Mouse (Mus musculus) CH12.LX (cell line): ENCODE data around the gene Arrb2. TPM values are rescaled to one million over a fixed set of nuclear protein-coding genes. Genes with fewer than 3 reads are reported as not detected.

ENCODE experiments used
- DNase-seq: peaks from one replicate; pipeline ENCODE4 v3.0.0-alpha.2; 2013; ENCODE audit errors: extremely low read depth
- H3K27ac ChIP-seq: 2 replicates; pipeline ENCODE4 v1.5.1; 2012; ENCODE audit warnings: low read depth, mild to moderate bottlenecking, control low read depth, moderate library complexity; ENCODE audit not compliant: insufficient read depth
- H3K27me3 ChIP-seq: replicated peaks from 2 replicates; pipeline ENCODE3; 2012; ENCODE audit warnings: inconsistent platforms
- H3K36me3 ChIP-seq, 2 experiments: replicated peaks in 1 of 2; 2 replicates each; pipeline versions ENCODE3 to v1.6.1; 2012; ENCODE audit warnings: inconsistent platforms in 1 of 2, low read length in 1 of 2, mild to moderate bottlenecking in 1 of 2, mixed read lengths in 1 of 2, moderate library complexity in 1 of 2; ENCODE audit not compliant: control insufficient read depth in 1 of 2, insufficient read depth in 1 of 2
- H3K4me1 ChIP-seq, 2 experiments: 2 replicates each; pipeline ENCODE4 v1.6.1; 2012; ENCODE audit warnings: inconsistent platforms in 1 of 2, moderate library complexity in 1 of 2; ENCODE audit not compliant: insufficient read depth in 2 of 2, control insufficient read depth in 1 of 2
- H3K4me2 ChIP-seq: 2 replicates; pipeline ENCODE4 v1.6.1; 2012; ENCODE audit warnings: low read depth, mild to moderate bottlenecking, control low read depth; ENCODE audit not compliant: poor library complexity, insufficient read depth, severe bottlenecking
- H3K4me3 ChIP-seq, 3 experiments: fragments of 150-350 bp in 1 of 3; sonication (generic) in 1 of 3; replicated peaks in 1 of 3; 2 replicates each; pipeline versions ENCODE3 to v1.5.1; 2011 to 2012; ENCODE audit warnings: low read depth in 2 of 3, low read length in 2 of 3, mild to moderate bottlenecking in 2 of 3, moderate library complexity in 2 of 3, control low read depth in 1 of 3, improper control_type of control experiment in 1 of 3, inconsistent platforms in 1 of 3, mixed read lengths in 1 of 3; ENCODE audit not compliant: poor library complexity in 1 of 3
- H3K79me2 ChIP-seq: replicated peaks from 2 replicates; pipeline ENCODE4 v1.6.1; 2012; ENCODE audit warnings: mild to moderate bottlenecking, moderate library complexity; ENCODE audit not compliant: control insufficient read depth, poor library complexity, insufficient read depth, severe bottlenecking; ENCODE audit errors: extremely low read depth
- H3K9ac ChIP-seq: 2 replicates; pipeline ENCODE4 v1.6.1; 2012; ENCODE audit warnings: low read depth, mild to moderate bottlenecking, control low read depth, moderate library complexity; ENCODE audit not compliant: insufficient read depth
- H3K9me3 ChIP-seq: replicated peaks from 2 replicates; pipeline ENCODE3; 2012; ENCODE audit warnings: low read length, inconsistent platforms, mixed read lengths
- BHLHE40 ChIP-seq: IDR thresholded peaks from 2 replicates; pipeline ENCODE4 v1.6.1; 2011; ENCODE audit warnings: mild to moderate bottlenecking, low read depth, low read length, improper control_type of control experiment
- CHD1 ChIP-seq: IDR thresholded peaks from 2 replicates; pipeline ENCODE4 v1.6.1; 2012; ENCODE audit warnings: low read depth, low read length, improper control_type of control experiment, inconsistent platforms
- CHD2 ChIP-seq: IDR thresholded peaks from 2 replicates; pipeline ENCODE4 v1.6.1; 2011; ENCODE audit warnings: low read length, improper control_type of control experiment
- ETS1 ChIP-seq: conservative IDR thresholded peaks from 2 replicates; pipeline ENCODE4 v1.6.1; 2012; ENCODE audit warnings: low read depth, mild to moderate bottlenecking, inconsistent platforms, low read length, improper control_type of control experiment, moderate library complexity
- GABPA ChIP-seq: IDR thresholded peaks from 2 replicates; pipeline ENCODE4 v1.6.1; 2012; ENCODE audit warnings: low read depth, low read length, improper control_type of control experiment, inconsistent platforms; ENCODE audit not compliant: insufficient replicate concordance
- MAFK ChIP-seq: IDR thresholded peaks from 2 replicates; pipeline ENCODE4 v1.6.1; 2011; ENCODE audit warnings: low read length, improper control_type of control experiment; ENCODE audit not compliant: insufficient replicate concordance
- NELFE ChIP-seq: IDR thresholded peaks from 2 replicates; pipeline ENCODE4 v1.6.1; 2011; ENCODE audit warnings: low read depth, low read length, improper control_type of control experiment
- PAX5 ChIP-seq: IDR thresholded peaks from 2 replicates; pipeline ENCODE4 v1.6.1; 2012; ENCODE audit warnings: low read length, inconsistent platforms, mixed read lengths
- POLR2A ChIP-seq: IDR thresholded peaks from 2 replicates; pipeline ENCODE4 v1.6.1; 2011; ENCODE audit warnings: low read depth, mild to moderate bottlenecking, improper control_type of control experiment, low read length
- RAD21 ChIP-seq: IDR thresholded peaks from 2 replicates; pipeline ENCODE4 v1.6.1; 2011; ENCODE audit warnings: low read depth, mild to moderate bottlenecking, low read length, improper control_type of control experiment, moderate library complexity
- ZKSCAN1 ChIP-seq: IDR thresholded peaks from 2 replicates; pipeline ENCODE4 v1.6.1; 2012; ENCODE audit warnings: low read depth, inconsistent platforms, low read length, improper control_type of control experiment, borderline replicate concordance
- dilution Hi-C: fragments of 300-500 bp; cut with MboI; formaldehyde crosslinking; loops from 2 replicates; pipeline ENCODE4 v1.14.3; 2020; ENCODE audit warnings: low sequenced_read_pairs; ENCODE audit not compliant: extremely low pct_unique_long_range_greater_than_20kb, extremely low pct_ligation_motif_present
- in situ Hi-C: fragments of 300-500 bp; cut with MboI; formaldehyde crosslinking; loops from 3 replicates; pipeline ENCODE4 v1.14.3; 2019; ENCODE audit warnings: low sequenced_read_pairs, low pct_ligation_motif_present, low pct_unique_long_range_greater_than_20kb, mixed read lengths
- polyA plus RNA-seq: library from polyadenylated mRNA; unstranded; fragments of >175 nt; gene quantifications from 2 replicates; pipeline ENCODE4 v1.2.1, GENCODE M21; 2012; ENCODE audit warnings: low read depth; ENCODE audit not compliant: insufficient read length
- total RNA-seq, 2 experiments: library from RNA; depleted of rRNA; stranded (reverse); fragments of 300-350 nt in 1 of 2; fragments of >200 nt in 1 of 2; gene quantifications; 2 replicates each; pipeline ENCODE4 v1.2.3; 2012 to 2014

Gene Arrb2
- total and polyA plus RNA-seq, 3 experiments, result 46.0 to 89.7 (median 60.2) TPM

- Histone ChIP-seq H3K27me3 (no peaks in the 10 kb centered on the region), H3K4me3 (no peak overlapping the region), H3K79me2 (no peaks in the 10 kb centered on the region), H3K9me3 (peaks cover 3% of the 10 kb centered on the region), H3K4me1 (peaks cover 0 to 7% of the 10 kb centered on the region in 2 experiments; a peak in 2 of 4 replicates)
- no peak for DNase-seq
- TF ChIP-seq CHD1, result no peak
- TF ChIP-seq ETS1, result no peak
- TF ChIP-seq GABPA, result no peak
- no peak for TF ChIP-seq NELFE
- TF ChIP-seq RAD21, result no peak
- no peak for TF ChIP-seq POLR2A
- TF ChIP-seq, all 38 proteins: peak for 0
- Histone ChIP-seq H3K9ac (no peak overlapping the region), H3K4me2 (no peak overlapping the region), H3K36me3 (no peaks in the 10 kb centered on the region), H3K27ac (no peak overlapping the region)
- dilution Hi-C loops (no loop called here), in situ Hi-C loops (no loop called here)
Observed at GRCm38 (mm10) chr11:70489138-70489537, 56.7 kb downstream of the Arrb2 start.

- Histone ChIP-seq H3K9ac (no peak overlapping the region), H3K79me2 (no peaks in the 10 kb centered on the region), H3K9me3 (peaks cover 3% of the 10 kb centered on the region), H3K36me3 (no peaks in the 10 kb centered on the region), H3K27ac (no peak overlapping the region), H3K4me3 (no peak overlapping the region), H3K4me1 (peaks cover 0 to 7% of the 10 kb centered on the region in 2 experiments; a peak in 2 of 4 replicates), H3K27me3 (no peaks in the 10 kb centered on the region), H3K4me2 (no peak overlapping the region)
- in situ Hi-C loops (no loop called here), dilution Hi-C loops (no loop called here)
- TF ChIP-seq ZKSCAN1, result no peak
- TF ChIP-seq PAX5, result no peak
- no peak for TF ChIP-seq MAFK
- TF ChIP-seq RAD21, result no peak
- no peak for TF ChIP-seq CHD2
- no peak for TF ChIP-seq NELFE
- no peak for TF ChIP-seq BHLHE40
- no peak for DNase-seq
Observed at GRCm38 (mm10) chr11:70489684-70490083, 57.2 kb downstream of the Arrb2 start.

Other genes with a start within 250 kb of the Arrb2 start
Only the 20 nearest of the 28 such genes appear.
- 1.7 and 2.2 TPM in 2 replicates for gene Bcl6b, start 202.8 kb upstream of the Arrb2 start, total RNA-seq (2012; rRNA removed)
- gene Bcl6b, start 202.8 kb upstream of the Arrb2 start, total RNA-seq (2014; rRNA removed), result 0.54 and 0.71 TPM in 2 replicates
- gene Bcl6b, start 202.8 kb upstream of the Arrb2 start, polyA plus RNA-seq, result 0.54 and 0.72 TPM in 2 replicates
- 52.2 and 75.2 TPM in 2 replicates for gene 0610010K14Rik, start 194.7 kb upstream of the Arrb2 start, total RNA-seq (2012; rRNA removed)
- gene 0610010K14Rik, start 194.7 kb upstream of the Arrb2 start, total RNA-seq (2014; rRNA removed), result 23.8 and 27.7 TPM in 2 replicates
- gene 0610010K14Rik, start 194.7 kb upstream of the Arrb2 start, polyA plus RNA-seq, result 140 and 153 TPM in 2 replicates
- gene Gm21988, start 192.8 kb upstream of the Arrb2 start, total RNA-seq (2012; rRNA removed), result 2.6 and 3.5 TPM in 2 replicates
- gene Gm21988, start 192.8 kb upstream of the Arrb2 start, total RNA-seq (2014; rRNA removed), result 0.98 TPM in 1 of 2 replicates, not detected in the other
- 1.4 and 2.7 TPM in 2 replicates for gene Gm21988, start 192.8 kb upstream of the Arrb2 start, polyA plus RNA-seq
- 19.9 and 25.6 TPM in 2 replicates for gene Rnasek, start 192.8 kb upstream of the Arrb2 start, total RNA-seq (2012; rRNA removed)
- 5.5 and 9.1 TPM in 2 replicates for gene Rnasek, start 192.8 kb upstream of the Arrb2 start, total RNA-seq (2014; rRNA removed)
- gene Rnasek, start 192.8 kb upstream of the Arrb2 start, polyA plus RNA-seq, result 64.8 and 91.3 TPM in 2 replicates
- gene Alox12, start 177.3 kb upstream of the Arrb2 start, total RNA-seq (2012; rRNA removed), result not detected in 2 replicates
- not detected in 2 replicates for gene Alox12, start 177.3 kb upstream of the Arrb2 start, total RNA-seq (2014; rRNA removed)
- not detected in 2 replicates for gene Alox12, start 177.3 kb upstream of the Arrb2 start, polyA plus RNA-seq
- 0.21 TPM in 1 of 2 replicates, not detected in the other for gene Alox12e, start 110.0 kb upstream of the Arrb2 start, total RNA-seq (2012; rRNA removed)
- not detected in 2 replicates for gene Alox12e, start 110.0 kb upstream of the Arrb2 start, total RNA-seq (2014; rRNA removed)
- not detected in 2 replicates for gene Alox12e, start 110.0 kb upstream of the Arrb2 start, polyA plus RNA-seq
- gene Alox15, start 80.6 kb upstream of the Arrb2 start, total RNA-seq (2012; rRNA removed), result 0.04 TPM in 1 of 2 replicates, not detected in the other
- gene Alox15, start 80.6 kb upstream of the Arrb2 start, total RNA-seq (2014; rRNA removed), result not detected in 2 replicates
- not detected in 2 replicates for gene Alox15, start 80.6 kb upstream of the Arrb2 start, polyA plus RNA-seq
- gene Pelp1, start 22.6 kb upstream of the Arrb2 start, total RNA-seq (2012; rRNA removed), result 33.0 and 37.5 TPM in 2 replicates
- 12.9 and 13.2 TPM in 2 replicates for gene Pelp1, start 22.6 kb upstream of the Arrb2 start, total RNA-seq (2014; rRNA removed)
- 101 and 113 TPM in 2 replicates for gene Pelp1, start 22.6 kb upstream of the Arrb2 start, polyA plus RNA-seq
- gene Med11, start 19.3 kb downstream of the Arrb2 start, total RNA-seq (2012; rRNA removed), result 52.2 and 59.7 TPM in 2 replicates
- 70.3 and 79.9 TPM in 2 replicates for gene Med11, start 19.3 kb downstream of the Arrb2 start, total RNA-seq (2014; rRNA removed)
- 74.3 and 91.6 TPM in 2 replicates for gene Med11, start 19.3 kb downstream of the Arrb2 start, polyA plus RNA-seq
- 0.08 TPM in 1 of 2 replicates, not detected in the other for gene Zmynd15, start 26.8 kb downstream of the Arrb2 start, total RNA-seq (2012; rRNA removed)
- gene Zmynd15, start 26.8 kb downstream of the Arrb2 start, total RNA-seq (2014; rRNA removed), result 0.05 TPM in 1 of 2 replicates, not detected in the other
- gene Zmynd15, start 26.8 kb downstream of the Arrb2 start, polyA plus RNA-seq, result 0.20 and 0.74 TPM in 2 replicates
- 0.04 and 0.08 TPM in 2 replicates for gene Cxcl16, start 27.3 kb downstream of the Arrb2 start, total RNA-seq (2012; rRNA removed)
- gene Cxcl16, start 27.3 kb downstream of the Arrb2 start, total RNA-seq (2014; rRNA removed), result not detected in 2 replicates
- gene Cxcl16, start 27.3 kb downstream of the Arrb2 start, polyA plus RNA-seq, result 0.56 and 0.59 TPM in 2 replicates
- gene Tm4sf5, start 72.6 kb downstream of the Arrb2 start, total RNA-seq (2012; rRNA removed), result 3.6 and 5.5 TPM in 2 replicates
- 8.8 and 11.7 TPM in 2 replicates for gene Tm4sf5, start 72.6 kb downstream of the Arrb2 start, total RNA-seq (2014; rRNA removed)
- gene Tm4sf5, start 72.6 kb downstream of the Arrb2 start, polyA plus RNA-seq, result 24.5 and 32.5 TPM in 2 replicates
- 0.21 TPM in 1 of 2 replicates, not detected in the other for gene Vmo1, start 82.0 kb downstream of the Arrb2 start, total RNA-seq (2012; rRNA removed)
- 0.70 TPM in 1 of 2 replicates, not detected in the other for gene Vmo1, start 82.0 kb downstream of the Arrb2 start, total RNA-seq (2014; rRNA removed)
- gene Vmo1, start 82.0 kb downstream of the Arrb2 start, polyA plus RNA-seq, result 0.36 and 0.63 TPM in 2 replicates
- not detected in 2 replicates for gene Gltpd2, start 86.6 kb downstream of the Arrb2 start, total RNA-seq (2012; rRNA removed)
- gene Gltpd2, start 86.6 kb downstream of the Arrb2 start, total RNA-seq (2014; rRNA removed), result not detected in 2 replicates
- 0.19 TPM in 1 of 2 replicates, not detected in the other for gene Gltpd2, start 86.6 kb downstream of the Arrb2 start, polyA plus RNA-seq
- gene Psmb6, start 92.7 kb downstream of the Arrb2 start, total RNA-seq (2012; rRNA removed), result 921 and 922 TPM in 2 replicates
- gene Psmb6, start 92.7 kb downstream of the Arrb2 start, total RNA-seq (2014; rRNA removed), result 749 and 831 TPM in 2 replicates
- 779 and 831 TPM in 2 replicates for gene Psmb6, start 92.7 kb downstream of the Arrb2 start, polyA plus RNA-seq
- not detected in 2 replicates for gene Gm40193, start 100.3 kb downstream of the Arrb2 start, total RNA-seq (2012; rRNA removed)
- gene Gm40193, start 100.3 kb downstream of the Arrb2 start, total RNA-seq (2014; rRNA removed), result not detected in 2 replicates
- gene Gm40193, start 100.3 kb downstream of the Arrb2 start, polyA plus RNA-seq, result not detected in 2 replicates
- 4.0 and 4.8 TPM in 2 replicates for gene Pld2, start 107.4 kb downstream of the Arrb2 start, total RNA-seq (2012; rRNA removed)
- gene Pld2, start 107.4 kb downstream of the Arrb2 start, total RNA-seq (2014; rRNA removed), result 3.1 and 3.4 TPM in 2 replicates
- 6.6 and 6.7 TPM in 2 replicates for gene Pld2, start 107.4 kb downstream of the Arrb2 start, polyA plus RNA-seq
- gene Mink1, start 130.2 kb downstream of the Arrb2 start, total RNA-seq (2012; rRNA removed), result 24.3 and 31.2 TPM in 2 replicates
- 11.6 and 15.0 TPM in 2 replicates for gene Mink1, start 130.2 kb downstream of the Arrb2 start, total RNA-seq (2014; rRNA removed)
- gene Mink1, start 130.2 kb downstream of the Arrb2 start, polyA plus RNA-seq, result 79.8 and 82.8 TPM in 2 replicates
- 0.17 TPM in 1 of 2 replicates, not detected in the other for gene 4930544D05Rik, start 183.2 kb downstream of the Arrb2 start, total RNA-seq (2012; rRNA removed)
- gene 4930544D05Rik, start 183.2 kb downstream of the Arrb2 start, total RNA-seq (2014; rRNA removed), result not detected in 2 replicates
- not detected in 2 replicates for gene 4930544D05Rik, start 183.2 kb downstream of the Arrb2 start, polyA plus RNA-seq
- not detected in 2 replicates for gene Chrne, start 186.6 kb downstream of the Arrb2 start, total RNA-seq (2012; rRNA removed)
- not detected in 2 replicates for gene Chrne, start 186.6 kb downstream of the Arrb2 start, total RNA-seq (2014; rRNA removed)
- gene Chrne, start 186.6 kb downstream of the Arrb2 start, polyA plus RNA-seq, result not detected in 2 replicates